Mouse (Mus musculus): ENCODE measurements at regions not wholly inside any gene's neighbourhood (a gene's known extent, or its start where the extent isn't known, plus 50 kb on each side); places are given as distances from the start of the nearest gene placed in this dataset.

DNA sequence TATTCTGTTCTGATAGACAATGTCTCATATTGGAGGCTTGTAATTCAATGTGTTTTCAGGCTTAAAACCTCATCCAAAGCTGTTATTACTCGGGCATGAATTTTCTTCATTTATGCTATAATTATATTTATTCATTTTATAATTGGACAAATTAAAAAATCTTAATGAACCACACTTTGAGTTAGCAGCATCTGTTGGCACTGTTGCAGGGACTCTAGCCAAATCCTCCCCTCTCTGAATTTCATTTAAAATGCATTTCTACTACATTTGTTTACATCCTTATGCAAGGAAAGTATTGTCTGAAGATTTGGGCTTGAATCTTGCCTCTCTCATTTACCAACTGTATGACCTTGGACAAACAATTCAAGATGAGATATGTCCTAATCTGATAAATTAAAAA lies 874.2 kb upstream of the Kirrel3 start:
- Histone ChIP-seq H3K4me1 (ENCODE audit: control insufficient read depth, insufficient read depth, low read length) (no peaks in the 10 kb centered on the region), H3K9ac (ENCODE audit: low read depth, low read length, severe bottlenecking) (no peak overlapping the region), H3K9me3 (ENCODE audit: control insufficient read depth, low read length) (no peaks in the 10 kb centered on the region), H3K36me3 (ENCODE audit: control insufficient read depth, insufficient read depth, low read length) (no peaks in the 10 kb centered on the region), H3K27me3 (ENCODE audit: control insufficient read depth, insufficient read depth, low read length) (no peaks in the 10 kb centered on the region), H3K4me2 (replicated peaks; ENCODE audit: low read depth, low read length, severe bottlenecking) (no peak overlapping the region), H3K27ac (replicated peaks; ENCODE audit: low read depth, low read length) (no peak overlapping the region), H3K4me3 (replicated peaks; ENCODE audit: low read length) (no peak overlapping the region)
- ATAC-seq (ENCODE audit: low FRiP score, low read depth) (no peak), DNase-seq (ENCODE audit: low spot score) (no peak)
- 68% methylated on average over 1 of the region's 1 CpGs for WGBS
- TF ChIP-seq POLR2A (IDR thresholded peaks at IDR 0.05; ENCODE audit: borderline replicate concordance, extremely low read depth, insufficient read depth, insufficient read length): no peak

DNA sequence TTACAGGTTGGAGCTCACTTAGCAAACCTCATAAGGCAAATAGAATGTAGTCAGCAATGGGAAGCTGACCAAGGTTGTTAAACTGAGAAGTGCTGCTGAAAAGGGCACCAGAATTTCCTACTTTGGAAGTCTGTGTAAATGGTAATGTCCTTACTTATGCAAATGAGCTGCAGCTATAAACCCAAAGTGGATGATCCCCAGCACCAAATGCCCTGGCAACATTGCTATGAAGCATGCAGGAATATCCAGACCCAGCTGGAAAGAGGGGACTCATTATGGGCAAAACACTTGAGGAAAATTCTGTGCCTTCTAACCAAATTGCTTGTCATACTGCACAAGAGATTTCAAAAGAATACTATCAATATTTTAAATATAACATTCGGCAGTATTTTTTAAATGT lies 861.3 kb upstream of the Kirrel3 start:
- H3K4me1 ChIP-seq (ENCODE audit: control insufficient read depth, insufficient read depth, low read length): no peaks in the 10 kb centered on the region
- TF ChIP-seq POLR2A (IDR thresholded peaks at IDR 0.05; ENCODE audit: borderline replicate concordance, extremely low read depth, insufficient read depth, insufficient read length): no peak
- no peak overlapping the region for H3K9ac ChIP-seq (ENCODE audit: low read depth, low read length, severe bottlenecking)
- ATAC-seq (ENCODE audit: low FRiP score, low read depth) (no peak), DNase-seq (ENCODE audit: low spot score) (no peak)
- no peak overlapping the region for H3K27ac ChIP-seq (replicated peaks; ENCODE audit: low read depth, low read length)
- H3K4me2 ChIP-seq (replicated peaks; ENCODE audit: low read depth, low read length, severe bottlenecking): no peak overlapping the region
- no peaks in the 10 kb centered on the region for H3K36me3 ChIP-seq (ENCODE audit: control insufficient read depth, insufficient read depth, low read length)
- H3K9me3 ChIP-seq (ENCODE audit: control insufficient read depth, low read length): no peaks in the 10 kb centered on the region
- no peak overlapping the region for H3K4me3 ChIP-seq (replicated peaks; ENCODE audit: low read length)
- no peaks in the 10 kb centered on the region for H3K27me3 ChIP-seq (ENCODE audit: control insufficient read depth, insufficient read depth, low read length)
- 79% methylated on average over 1 of the region's 1 CpGs for WGBS

DNA sequence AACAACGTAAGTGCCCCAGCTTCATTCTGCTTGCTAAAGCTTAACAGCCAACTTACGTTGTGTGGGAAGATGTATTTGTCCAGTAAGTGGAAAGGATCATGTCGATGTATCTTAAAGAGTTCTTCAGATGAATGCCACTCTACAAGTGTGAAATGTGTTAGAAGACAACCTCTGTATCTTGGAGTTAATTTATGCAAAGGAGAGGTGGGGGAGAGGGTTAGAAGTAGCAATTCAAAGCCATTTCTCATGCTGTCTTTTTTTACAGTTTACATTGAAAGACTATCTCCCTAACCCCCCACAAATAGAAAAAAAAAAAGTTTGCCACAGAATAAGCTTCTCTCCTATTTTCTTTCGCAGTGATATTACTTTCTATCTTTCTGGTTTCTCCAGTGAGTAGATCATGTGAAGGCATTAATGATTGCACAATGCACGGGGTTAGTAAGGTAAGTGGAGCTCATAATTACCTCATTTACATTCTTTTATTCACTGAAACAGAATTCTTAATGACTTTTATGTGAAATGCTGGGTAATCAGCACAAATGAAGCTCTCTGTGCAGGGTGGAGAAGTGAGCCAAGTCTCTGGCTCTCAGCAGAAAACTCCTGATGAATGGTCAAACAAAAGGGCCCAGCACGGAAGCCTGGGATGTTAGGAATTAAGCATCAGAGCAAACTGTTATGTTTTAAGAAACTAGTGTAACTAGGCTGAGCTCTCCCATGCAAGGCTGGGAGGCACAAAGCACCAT lies 855.8 kb upstream of the Kirrel3 start:
- Histone ChIP-seq H3K4me1 (ENCODE audit: control insufficient read depth, insufficient read depth, low read length) (no peaks in the 10 kb centered on the region), H3K9ac (ENCODE audit: low read depth, low read length, severe bottlenecking) (no peak overlapping the region), H3K36me3 (ENCODE audit: control insufficient read depth, insufficient read depth, low read length) (no peaks in the 10 kb centered on the region), H3K27me3 (ENCODE audit: control insufficient read depth, insufficient read depth, low read length) (no peaks in the 10 kb centered on the region), H3K4me2 (replicated peaks; ENCODE audit: low read depth, low read length, severe bottlenecking) (no peak overlapping the region), H3K4me3 (replicated peaks; ENCODE audit: low read length) (no peak overlapping the region), H3K9me3 (ENCODE audit: control insufficient read depth, low read length) (no peaks in the 10 kb centered on the region), H3K27ac (replicated peaks; ENCODE audit: low read depth, low read length) (no peak overlapping the region)
- DNase-seq (ENCODE audit: low spot score) (no peak), ATAC-seq (ENCODE audit: low FRiP score, low read depth) (no peak)
- TF ChIP-seq POLR2A (IDR thresholded peaks at IDR 0.05; ENCODE audit: borderline replicate concordance, extremely low read depth, insufficient read depth, insufficient read length): no peak
- 75% methylated on average over 6 of the region's 6 CpGs for WGBS

DNA sequence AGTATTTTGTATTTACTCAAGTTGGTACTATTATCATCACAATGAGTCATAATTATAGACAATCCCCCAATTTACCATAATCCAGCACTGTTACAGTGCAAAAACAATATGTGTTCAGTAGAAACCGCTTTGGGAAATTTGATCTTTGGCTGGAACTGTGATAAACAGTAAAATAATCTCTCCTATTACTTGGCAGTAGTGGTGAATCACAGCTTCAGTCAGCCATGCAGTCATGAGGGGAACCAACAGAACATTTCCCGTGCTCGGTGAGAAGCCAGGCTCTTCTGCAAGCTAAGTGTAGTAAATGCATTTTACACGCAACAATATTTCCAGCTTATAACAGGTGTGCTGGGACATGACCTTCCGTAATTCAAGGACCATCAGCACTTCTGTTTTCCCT lies 822.7 kb upstream of the Kirrel3 start:
- Histone ChIP-seq H3K4me3 (replicated peaks; ENCODE audit: low read length) (no peak overlapping the region), H3K27ac (replicated peaks; ENCODE audit: low read depth, low read length) (no peak overlapping the region), H3K27me3 (ENCODE audit: control insufficient read depth, insufficient read depth, low read length) (no peaks in the 10 kb centered on the region), H3K36me3 (ENCODE audit: control insufficient read depth, insufficient read depth, low read length) (no peaks in the 10 kb centered on the region), H3K4me2 (replicated peaks; ENCODE audit: low read depth, low read length, severe bottlenecking) (no peak overlapping the region), H3K9me3 (ENCODE audit: control insufficient read depth, low read length) (0 out of 2 replicates have a peak, but pooled peaks cover 4% of the 10 kb centered on the region), H3K9ac (ENCODE audit: low read depth, low read length, severe bottlenecking) (no peak overlapping the region), H3K4me1 (ENCODE audit: control insufficient read depth, insufficient read depth, low read length) (no peaks in the 10 kb centered on the region)
- DNase-seq (ENCODE audit: low spot score): peak; percentile 6
- 56% methylated on average over 5 of the region's 5 CpGs for WGBS
- no peak for ATAC-seq (ENCODE audit: low FRiP score, low read depth)
- no peak for TF ChIP-seq POLR2A (IDR thresholded peaks at IDR 0.05; ENCODE audit: borderline replicate concordance, extremely low read depth, insufficient read depth, insufficient read length)

DNA sequence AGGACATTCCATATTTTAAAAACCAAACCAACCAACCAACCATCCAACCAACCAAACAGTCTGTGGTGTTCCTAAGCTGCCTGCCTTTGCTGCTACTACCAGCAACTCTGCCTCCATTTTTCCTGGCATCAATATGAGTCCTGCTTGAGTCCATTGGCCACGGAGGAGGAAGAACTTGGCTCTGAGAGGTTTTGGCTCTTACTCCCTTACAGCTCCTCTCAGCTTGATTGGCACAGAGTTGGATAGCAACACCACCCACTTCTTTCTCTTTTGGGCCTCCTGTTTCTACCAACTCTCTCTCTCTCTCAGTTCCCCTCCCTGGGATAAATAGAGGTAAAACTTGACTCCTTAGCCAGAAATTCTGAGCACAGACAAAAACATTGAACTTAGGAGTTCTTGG lies 804.6 kb upstream of the Kirrel3 start:
- DNase-seq (ENCODE audit: low spot score) (no peak), ATAC-seq (ENCODE audit: low FRiP score, low read depth) (no peak)
- WGBS: 65% methylated on average over 1 of the region's 1 CpGs
- Histone ChIP-seq H3K4me2 (replicated peaks; ENCODE audit: low read depth, low read length, severe bottlenecking) (no peak overlapping the region), H3K36me3 (ENCODE audit: control insufficient read depth, insufficient read depth, low read length) (no peaks in the 10 kb centered on the region), H3K4me1 (ENCODE audit: control insufficient read depth, insufficient read depth, low read length) (peaks cover 4% of the 10 kb centered on the region; the same call in 1 of the 2 replicates), H3K9ac (ENCODE audit: low read depth, low read length, severe bottlenecking) (no peak overlapping the region), H3K9me3 (ENCODE audit: control insufficient read depth, low read length) (no peaks in the 10 kb centered on the region), H3K27me3 (ENCODE audit: control insufficient read depth, insufficient read depth, low read length) (no peaks in the 10 kb centered on the region), H3K4me3 (replicated peaks; ENCODE audit: low read length) (no peak overlapping the region), H3K27ac (replicated peaks; ENCODE audit: low read depth, low read length) (no peak overlapping the region)
- TF ChIP-seq POLR2A (IDR thresholded peaks at IDR 0.05; ENCODE audit: borderline replicate concordance, extremely low read depth, insufficient read depth, insufficient read length): no peak

Data from limb, embryonic 14.5 days (tissue).